Mouse (Mus musculus): Measurements from ENCODE around the gene Nradd. TPM values are rescaled to one million over a fixed set of nuclear protein-coding genes. Genes with fewer than 3 reads are reported as not detected.

Gene Nradd
- polyA plus RNA-seq (2014; fragmentation: Nextera tagmentation; extraction: Ambion mirVana) = 22.2 and 33.7 TPM in 2 replicates

- no peaks in the 10 kb centered on the region for H3K9me3 ChIP-seq (ENCODE audit: control insufficient read depth, low read length)
- H3K27ac ChIP-seq (replicated peaks; ENCODE audit: low read depth, low read length) = peak within 1 kb of the TSS; percentile 86
- WGBS = under 1% methylated on average over 41 of the region's 41 CpGs
Observed at GRCm38 (mm10) chr9:110624361-110625166, at the start of gene Nradd. Gene Nradd (minus strand): TSS chr9:110624452.

GRCm38 (mm10) chr9:110673107-110673752 is 49.0 kb upstream of the Nradd start:
- Histone ChIP-seq H3K9me3 (ENCODE audit: control insufficient read depth, low read length) (no peaks in the 10 kb centered on the region), H3K27ac (replicated peaks; ENCODE audit: low read depth, low read length) (no peak overlapping the region), H3K27me3 (ENCODE audit: control insufficient read depth, insufficient read depth, low read length) (no peaks in the 10 kb centered on the region), H3K4me3 (replicated peaks; ENCODE audit: low read depth, low read length) (no peak overlapping the region), H3K4me1 (ENCODE audit: control insufficient read depth, insufficient read depth, low read length) (0 out of 2 replicates have a peak, but pooled peaks cover 3% of the 10 kb centered on the region), H3K9ac (replicated peaks; ENCODE audit: low read length) (no peak overlapping the region), H3K4me2 (ENCODE audit: low read length) (no peak overlapping the region), H3K36me3 (ENCODE audit: control insufficient read depth, insufficient read depth, low read length) (peaks cover 2% of the 10 kb centered on the region; the same call in 1 of the 2 replicates)
- DNase-seq (no peak), ATAC-seq (ENCODE audit: low FRiP score, low TSS enrichment) (no peak)
- WGBS = 57% methylated on average over 10 of the region's 10 CpGs

More at GRCm38 (mm10) chr9:110624361-110625166, at the start of gene Nradd:
- ATAC-seq (ENCODE audit: low FRiP score, low TSS enrichment) (peak; percentile 94), DNase-seq (peak; percentile 96)
- Histone ChIP-seq H3K4me2 (ENCODE audit: low read length) (peak within 1 kb of the TSS; percentile 99), H3K36me3 (ENCODE audit: control insufficient read depth, insufficient read depth, low read length) (peaks cover 27% of the 10 kb centered on the region), H3K4me1 (ENCODE audit: control insufficient read depth, insufficient read depth, low read length) (peaks cover 11% of the 10 kb centered on the region), H3K4me3 (replicated peaks; ENCODE audit: low read depth, low read length) (peak within 1 kb of the TSS; percentile 46), H3K27me3 (ENCODE audit: control insufficient read depth, insufficient read depth, low read length) (no peaks in the 10 kb centered on the region), H3K9ac (replicated peaks; ENCODE audit: low read length) (peak within 1 kb of the TSS; percentile 68)

GRCm38 (mm10) chr9:110672462-110673106 is 48.3 kb upstream of the Nradd start:
- H3K4me1 ChIP-seq (ENCODE audit: control insufficient read depth, insufficient read depth, low read length) = 0 out of 2 replicates have a peak, but pooled peaks cover 3% of the 10 kb centered on the region
- H3K27me3 ChIP-seq (ENCODE audit: control insufficient read depth, insufficient read depth, low read length) = no peaks in the 10 kb centered on the region
- peak; percentile 40 for DNase-seq
- H3K4me3 ChIP-seq (replicated peaks; ENCODE audit: low read depth, low read length) = no peak overlapping the region
- no peak overlapping the region for H3K27ac ChIP-seq (replicated peaks; ENCODE audit: low read depth, low read length)
- no peak overlapping the region for H3K4me2 ChIP-seq (ENCODE audit: low read length)
- H3K9ac ChIP-seq (replicated peaks; ENCODE audit: low read length) = no peak overlapping the region
- no peak for ATAC-seq (ENCODE audit: low FRiP score, low TSS enrichment)
- no peaks in the 10 kb centered on the region for H3K9me3 ChIP-seq (ENCODE audit: control insufficient read depth, low read length)
- H3K36me3 ChIP-seq (ENCODE audit: control insufficient read depth, insufficient read depth, low read length) = peaks cover 2% of the 10 kb centered on the region; the same call in 1 of the 2 replicates
- WGBS = 59% methylated on average over 7 of the region's 7 CpGs

GRCm38 (mm10) chr9:110669785-110670184 is 45.5 kb upstream of the Nradd start:
- no peak for DNase-seq
- H3K4me3 ChIP-seq (replicated peaks; ENCODE audit: low read depth, low read length) = no peak overlapping the region
- WGBS = 93% methylated on average over 5 of the region's 5 CpGs
- no peaks in the 10 kb centered on the region for H3K27me3 ChIP-seq (ENCODE audit: control insufficient read depth, insufficient read depth, low read length)
- peaks cover 2% of the 10 kb centered on the region; the same call in 1 of the 2 replicates for H3K36me3 ChIP-seq (ENCODE audit: control insufficient read depth, insufficient read depth, low read length)
- no peak overlapping the region for H3K27ac ChIP-seq (replicated peaks; ENCODE audit: low read depth, low read length)
- peaks cover 15% of the 10 kb centered on the region; the same call in 1 of the 2 replicates for H3K4me1 ChIP-seq (ENCODE audit: control insufficient read depth, insufficient read depth, low read length)
- no peaks in the 10 kb centered on the region for H3K9me3 ChIP-seq (ENCODE audit: control insufficient read depth, low read length)
- H3K9ac ChIP-seq (replicated peaks; ENCODE audit: low read length) = no peak overlapping the region
- H3K4me2 ChIP-seq (ENCODE audit: low read length) = no peak overlapping the region
- ATAC-seq (ENCODE audit: low FRiP score, low TSS enrichment) = no peak

GRCm38 (mm10) chr9:110668601-110669293 is 44.5 kb upstream of the Nradd start:
- ATAC-seq (ENCODE audit: low FRiP score, low TSS enrichment) = no peak
- Histone ChIP-seq H3K4me1 (ENCODE audit: control insufficient read depth, insufficient read depth, low read length) (peaks cover 17% of the 10 kb centered on the region; the same call in 1 of the 2 replicates), H3K4me3 (replicated peaks; ENCODE audit: low read depth, low read length) (no peak overlapping the region), H3K4me2 (ENCODE audit: low read length) (no peak overlapping the region), H3K27me3 (ENCODE audit: control insufficient read depth, insufficient read depth, low read length) (no peaks in the 10 kb centered on the region), H3K9me3 (ENCODE audit: control insufficient read depth, low read length) (no peaks in the 10 kb centered on the region), H3K27ac (replicated peaks; ENCODE audit: low read depth, low read length) (no peak overlapping the region), H3K9ac (replicated peaks; ENCODE audit: low read length) (no peak overlapping the region), H3K36me3 (ENCODE audit: control insufficient read depth, insufficient read depth, low read length) (peaks cover 2% of the 10 kb centered on the region; the same call in 1 of the 2 replicates)
- WGBS = 90% methylated on average over 6 of the region's 6 CpGs
- DNase-seq = no peak

- H3K9ac ChIP-seq (replicated peaks; ENCODE audit: low read length) = no peak overlapping the region
- ATAC-seq (ENCODE audit: low FRiP score, low TSS enrichment) (no peak), DNase-seq (no peak)
- no peaks in the 10 kb centered on the region for H3K9me3 ChIP-seq (ENCODE audit: control insufficient read depth, low read length)
- peaks cover 14% of the 10 kb centered on the region; the same call in 1 of the 2 replicates for H3K4me1 ChIP-seq (ENCODE audit: control insufficient read depth, insufficient read depth, low read length)
- peaks cover 2% of the 10 kb centered on the region; the same call in 1 of the 2 replicates for H3K36me3 ChIP-seq (ENCODE audit: control insufficient read depth, insufficient read depth, low read length)
- no peak overlapping the region for H3K4me3 ChIP-seq (replicated peaks; ENCODE audit: low read depth, low read length)
- H3K27me3 ChIP-seq (ENCODE audit: control insufficient read depth, insufficient read depth, low read length) = no peaks in the 10 kb centered on the region
- 82% methylated on average over 4 of the region's 4 CpGs for WGBS
- no peak overlapping the region for H3K27ac ChIP-seq (replicated peaks; ENCODE audit: low read depth, low read length)
- H3K4me2 ChIP-seq (ENCODE audit: low read length) = no peak overlapping the region
Observed at GRCm38 (mm10) chr9:110667219-110667836, 43.1 kb upstream of the Nradd start.

- no peak for ATAC-seq (ENCODE audit: low FRiP score, low TSS enrichment)
- no peak overlapping the region for H3K4me2 ChIP-seq (ENCODE audit: low read length)
- 33% methylated on average over 8 of the region's 8 CpGs for WGBS
- no peaks in the 10 kb centered on the region for H3K9me3 ChIP-seq (ENCODE audit: control insufficient read depth, low read length)
- no peak overlapping the region for H3K4me3 ChIP-seq (replicated peaks; ENCODE audit: low read depth, low read length)
- H3K36me3 ChIP-seq (ENCODE audit: control insufficient read depth, insufficient read depth, low read length) = peaks cover 2% of the 10 kb centered on the region; the same call in 1 of the 2 replicates
- peaks cover 14% of the 10 kb centered on the region; the same call in 1 of the 2 replicates for H3K4me1 ChIP-seq (ENCODE audit: control insufficient read depth, insufficient read depth, low read length)
- no peaks in the 10 kb centered on the region for H3K27me3 ChIP-seq (ENCODE audit: control insufficient read depth, insufficient read depth, low read length)
- peak overlapping the region; percentile 26; the same call in 1 of the 2 replicates for H3K27ac ChIP-seq (replicated peaks; ENCODE audit: low read depth, low read length)
- no peak overlapping the region for H3K9ac ChIP-seq (replicated peaks; ENCODE audit: low read length)
- DNase-seq = no peak
Observed at GRCm38 (mm10) chr9:110666374-110666773, 42.1 kb upstream of the Nradd start.
